Mouse (Mus musculus) thymus, postnatal 4 days (tissue): ENCODE measurements around the gene P2rx7.
"Not testable (repeated sequence)": the region's sequence is repeated elsewhere in the genome, so short reads cannot be mapped to it uniquely, and the experiment has no call there.

ENCODE experiments used
- DNase-seq: peaks from one replicate; pipeline ENCODE4 v3.0.0; 2021

Gene P2rx7

DNA sequence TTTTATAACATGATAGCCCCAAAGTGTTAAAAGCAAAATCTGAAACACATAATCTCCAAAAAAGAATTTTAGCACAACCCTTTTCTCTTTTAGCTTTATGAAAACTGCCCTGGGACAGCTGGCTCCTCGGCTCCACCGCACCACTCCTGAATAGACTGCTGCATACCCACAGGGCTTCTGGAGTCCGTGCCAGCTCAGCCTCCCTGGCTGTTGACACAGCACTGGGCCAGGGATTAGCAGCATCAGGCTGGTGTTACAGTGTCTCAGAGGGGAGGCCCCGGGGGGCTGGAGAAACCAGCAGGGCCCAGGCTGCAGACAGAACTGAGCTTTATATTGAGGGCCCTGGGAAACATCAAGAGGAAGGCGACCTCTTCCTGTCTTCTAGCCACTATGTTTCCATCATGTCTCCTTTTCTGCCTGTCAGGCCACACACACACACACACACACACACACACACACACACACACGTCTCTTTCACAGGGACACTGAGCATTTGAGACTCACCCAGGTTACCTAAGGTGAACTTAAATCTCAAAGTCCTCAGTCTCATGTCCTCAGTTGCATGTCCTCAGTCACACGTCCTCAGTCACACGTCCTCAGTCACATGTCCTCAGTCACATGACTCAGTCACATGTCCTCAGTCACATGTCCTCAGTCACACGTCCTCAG lies 3.7 kb downstream of the P2rx7 start:
- DNase-seq = no peak

DNA sequence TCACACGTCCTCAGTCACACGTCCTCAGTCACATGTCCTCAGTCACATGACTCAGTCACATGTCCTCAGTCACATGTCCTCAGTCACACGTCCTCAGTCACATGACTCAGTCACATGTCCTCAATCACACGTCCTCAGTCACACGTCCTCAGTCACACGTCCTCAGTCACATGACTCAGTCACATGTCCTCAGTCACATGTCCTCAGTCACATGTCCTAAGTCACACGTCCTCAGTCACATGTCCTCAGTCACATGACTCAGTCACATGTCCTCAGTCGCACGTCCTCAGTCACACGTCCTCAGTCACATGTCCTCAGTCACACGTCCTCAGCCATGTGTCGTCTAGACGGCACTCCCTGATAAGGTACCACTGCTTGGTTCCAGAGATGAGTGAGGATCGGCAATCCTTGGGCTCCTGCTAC lies 4.3 kb downstream of the P2rx7 start:
- not testable (repeated sequence) for DNase-seq

DNA sequence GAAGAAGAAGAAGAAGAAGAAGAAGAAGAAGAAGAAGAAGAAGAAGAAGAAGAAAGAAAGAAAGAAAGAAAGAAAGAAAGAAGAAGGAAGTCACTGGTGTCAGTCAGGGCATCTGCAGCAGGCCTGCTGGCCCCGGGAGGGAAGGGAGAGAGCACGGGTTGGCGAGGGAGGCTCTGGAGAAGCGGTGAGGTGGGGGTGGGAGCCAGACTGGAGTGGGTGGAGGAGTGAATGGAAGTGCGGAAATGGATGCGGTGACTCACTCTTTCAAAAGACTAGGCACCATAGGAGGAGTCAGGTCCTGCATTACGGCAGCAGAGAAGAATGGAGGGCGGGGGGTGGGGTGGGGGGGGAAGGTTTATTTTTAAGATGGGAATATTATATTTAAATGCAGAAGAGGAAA lies 5.6 kb downstream of the P2rx7 start:
- no peak for DNase-seq

DNA sequence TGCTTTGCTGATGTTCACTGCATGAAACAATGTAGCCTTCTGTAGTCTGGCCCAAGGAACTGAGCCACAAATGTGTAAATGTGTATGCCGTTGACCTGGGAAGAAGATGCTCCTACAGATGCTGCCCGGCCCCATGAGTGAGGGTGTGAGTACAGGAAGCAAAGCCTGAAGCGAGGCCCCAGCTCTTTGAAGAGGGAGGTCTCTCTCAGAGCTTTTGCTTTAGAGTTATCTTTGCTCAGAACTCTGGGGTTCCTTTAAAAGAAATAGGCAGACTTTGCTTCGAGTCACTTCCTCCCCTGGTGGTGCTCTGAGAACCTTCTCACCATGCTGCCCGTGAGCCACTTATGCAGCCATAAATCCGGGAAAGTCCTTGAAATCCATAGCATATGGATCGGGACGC lies 6.4 kb downstream of the P2rx7 start:
- DNase-seq = peak; percentile 62

DNA sequence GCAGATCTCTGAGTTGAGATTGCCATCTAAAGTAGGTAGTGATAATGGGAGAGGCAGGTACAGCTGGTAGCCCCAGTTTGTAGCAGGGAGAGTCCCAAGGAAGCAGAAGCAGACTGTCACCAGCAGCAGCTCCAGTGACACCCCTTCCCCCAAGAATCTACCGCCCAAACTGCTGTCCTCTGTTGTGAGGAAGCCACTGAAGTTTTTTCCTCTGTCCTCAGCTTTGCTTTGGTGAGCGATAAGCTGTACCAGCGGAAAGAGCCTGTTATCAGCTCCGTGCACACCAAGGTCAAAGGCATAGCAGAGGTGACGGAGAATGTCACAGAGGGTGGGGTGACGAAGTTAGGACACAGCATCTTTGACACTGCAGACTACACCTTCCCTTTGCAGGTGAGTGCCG lies 8.8 kb downstream of the P2rx7 start:
- no peak for DNase-seq

DNA sequence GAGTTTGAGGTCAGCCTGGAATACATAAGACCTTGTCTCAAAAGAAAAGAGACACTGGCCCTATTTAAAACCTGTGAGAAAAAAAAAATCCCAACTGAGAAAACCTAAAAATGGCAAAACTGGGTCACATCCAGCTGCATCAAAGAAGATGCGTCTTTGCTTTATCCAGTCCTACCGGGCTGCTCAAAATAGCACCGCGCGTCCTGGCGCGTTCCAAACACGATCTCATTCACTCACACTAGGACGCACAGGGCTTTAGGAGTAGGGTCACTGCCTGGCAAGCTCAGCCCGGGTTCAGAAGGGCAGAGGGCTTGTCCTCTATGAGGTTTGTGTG lies 9.4 kb downstream of the P2rx7 start:
- DNase-seq = peak; percentile 46

DNA sequence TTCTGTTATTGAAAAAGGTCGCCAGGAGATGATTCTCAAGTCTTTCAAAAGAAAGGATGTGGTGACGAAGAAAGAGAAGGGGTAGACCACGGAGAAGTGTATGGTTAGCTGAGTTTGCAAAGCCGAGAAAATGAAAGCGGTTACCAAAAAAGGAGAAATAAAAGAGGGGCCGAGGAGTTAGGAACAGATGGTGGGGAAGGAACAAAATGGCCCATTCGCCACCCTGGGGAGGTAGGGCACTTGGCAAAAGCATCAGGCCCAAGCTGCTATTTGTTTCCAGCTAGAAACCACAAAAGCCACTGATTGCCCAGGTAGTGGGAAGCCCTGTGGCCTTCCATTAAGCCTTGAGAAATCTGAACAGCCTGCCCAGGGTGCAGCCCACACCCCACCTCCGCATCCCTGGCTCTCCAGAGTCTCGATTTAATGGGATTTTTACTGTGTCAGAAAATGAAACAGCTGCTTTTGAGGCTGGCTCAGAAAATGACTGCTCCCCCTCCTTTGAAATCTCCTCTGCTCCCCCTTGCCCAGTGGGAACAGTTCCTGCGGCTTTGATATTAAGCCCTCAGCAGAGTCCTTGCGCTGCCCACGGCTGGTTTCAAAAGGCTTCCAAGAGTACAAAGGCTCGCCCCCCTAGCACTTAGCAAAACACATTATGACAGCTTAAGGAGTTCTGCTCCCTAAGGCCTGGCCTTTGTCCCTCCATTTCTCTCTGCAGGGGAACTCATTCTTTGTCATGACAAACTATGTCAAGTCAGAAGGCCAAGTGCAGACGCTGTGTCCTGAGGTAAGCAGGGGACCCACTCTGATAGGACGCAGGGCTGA lies 9.9 kb downstream of the P2rx7 start:
- DNase-seq = no peak

DNA sequence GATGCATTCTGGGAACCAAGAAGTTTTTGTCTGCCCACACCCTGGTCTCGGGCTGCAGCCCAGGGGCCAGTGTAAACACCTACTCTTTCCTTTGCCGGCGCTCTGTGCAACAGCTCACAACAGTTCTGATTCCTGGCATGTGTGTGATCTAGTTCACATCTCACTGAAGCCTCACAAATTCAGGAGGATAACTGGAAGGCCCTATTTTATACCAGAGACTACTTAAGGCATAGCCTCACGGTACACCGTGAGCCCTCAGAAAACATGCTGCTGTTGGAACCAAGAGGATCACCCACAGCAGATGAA lies 10.5 kb downstream of the P2rx7 start:
- DNase-seq = no peak

DNA sequence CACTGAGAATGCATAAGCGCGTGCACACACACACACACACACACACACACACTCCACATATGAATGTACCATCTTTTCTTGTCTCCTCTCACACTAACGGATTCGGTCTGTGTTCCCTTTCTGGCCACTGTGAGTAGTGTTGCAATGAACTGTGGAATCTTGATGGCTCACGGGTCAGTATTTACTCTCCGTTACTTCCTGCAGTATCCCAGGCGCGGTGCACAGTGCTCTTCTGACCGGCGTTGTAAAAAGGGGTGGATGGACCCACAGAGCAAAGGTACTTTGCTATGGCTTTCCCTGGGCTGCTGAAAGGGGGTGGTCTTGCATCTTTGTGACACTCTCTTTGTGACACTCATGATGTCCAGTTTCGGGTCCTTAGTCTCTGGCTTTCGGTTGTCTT lies 13.1 kb downstream of the P2rx7 start:
- DNase-seq = no peak

DNA sequence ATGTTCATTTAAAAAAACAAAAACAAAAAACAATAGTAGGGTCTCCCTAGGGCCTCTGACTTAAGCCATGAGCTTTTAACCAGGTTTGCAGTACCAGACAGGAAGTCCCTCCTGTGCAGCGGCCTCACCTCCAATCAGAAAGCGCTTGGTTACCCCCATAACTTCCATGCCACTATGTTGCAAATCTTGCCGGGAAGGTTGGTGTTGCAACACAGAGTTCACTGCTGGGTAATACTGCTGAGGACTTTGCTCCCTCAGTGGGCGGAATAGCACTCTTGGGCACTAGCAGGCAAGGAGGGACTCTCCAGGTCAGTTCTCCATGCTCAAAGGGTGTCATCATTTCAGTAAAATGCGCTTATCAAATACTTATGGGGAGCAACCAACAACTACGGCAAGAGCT lies 18.8 kb downstream of the P2rx7 start:
- no peak for DNase-seq

DNA sequence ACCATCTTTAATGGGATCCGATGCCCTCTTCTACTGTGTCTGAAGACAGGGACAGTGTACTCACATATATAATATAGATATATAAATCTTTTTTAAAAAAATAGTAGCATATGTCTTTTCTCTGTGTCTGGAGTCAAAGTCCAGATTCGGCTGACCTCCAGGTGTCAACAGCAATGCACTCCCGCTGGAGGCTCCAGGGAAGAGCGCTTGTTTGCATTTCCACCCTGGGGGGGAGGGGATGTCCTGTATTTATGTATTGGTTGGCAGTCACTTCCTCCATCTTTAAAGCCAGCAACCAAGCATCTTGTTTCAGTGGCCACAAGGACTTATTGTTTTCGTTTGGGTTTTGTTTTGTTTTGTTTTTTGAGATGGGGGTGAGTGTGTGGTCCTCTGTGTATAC lies 21.3 kb downstream of the P2rx7 start:
- DNase-seq = no peak

DNA sequence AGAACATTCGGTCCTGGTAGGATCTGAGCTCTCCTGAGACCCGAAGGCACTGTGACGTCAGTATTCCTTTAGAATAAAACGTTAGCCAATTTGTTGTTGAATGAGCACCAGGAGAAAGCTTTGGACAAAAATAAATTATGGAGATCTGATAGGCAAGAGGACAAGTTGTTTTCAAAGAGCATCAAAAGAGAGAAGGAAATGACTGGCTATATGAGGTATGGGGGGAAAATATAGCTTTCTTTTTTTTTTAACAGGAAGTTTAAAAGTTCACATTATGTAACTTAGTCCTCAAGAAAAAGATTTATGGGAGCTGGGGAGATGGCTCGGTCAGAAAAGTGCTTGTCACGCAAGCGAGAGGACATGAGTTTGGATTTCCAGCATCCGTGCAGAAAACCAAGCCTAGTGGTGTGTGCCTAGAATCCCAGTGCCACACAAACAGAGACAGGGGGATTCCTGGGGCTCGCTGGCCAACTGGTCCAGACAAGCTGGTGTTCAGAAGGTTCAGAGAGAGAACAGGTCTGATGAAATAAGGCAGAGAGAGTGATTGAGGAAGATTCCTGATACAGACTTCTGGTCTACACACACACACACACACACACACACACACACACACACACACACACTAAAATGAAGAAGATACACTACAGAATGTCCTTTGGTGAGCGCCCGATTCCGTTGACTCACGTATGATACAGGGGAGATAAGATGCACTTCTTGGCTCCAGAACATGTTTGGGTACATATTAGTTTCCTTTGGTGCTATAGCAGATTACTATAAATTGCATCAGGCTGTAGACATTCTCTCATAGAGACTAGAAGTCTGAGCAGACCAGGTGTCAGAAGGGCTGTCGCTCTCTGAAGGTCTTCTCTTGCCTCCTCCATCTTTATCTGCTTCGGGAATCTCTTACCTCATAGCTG lies 25.5 kb downstream of the P2rx7 start:
- DNase-seq = no peak

DNA sequence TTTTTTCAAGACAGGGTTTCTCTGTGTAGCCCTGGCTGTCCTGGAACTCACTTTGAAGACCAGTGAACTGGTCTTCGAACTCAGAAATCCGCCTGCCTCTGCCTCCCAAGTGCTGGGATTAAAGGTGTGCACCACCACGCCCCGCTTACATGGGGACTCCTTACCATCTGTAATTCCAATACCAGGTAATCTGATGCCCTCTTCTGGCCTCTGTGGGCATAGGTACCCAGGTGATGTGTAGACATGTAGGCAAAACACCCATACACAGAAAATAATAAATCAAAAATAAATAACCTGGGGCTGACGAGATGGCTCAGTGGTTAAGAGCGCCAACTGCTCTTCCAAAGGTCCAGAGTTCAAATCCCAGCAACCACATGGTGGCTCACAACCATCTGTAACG lies 27.9 kb downstream of the P2rx7 start:
- peak; percentile 69 for DNase-seq

DNA sequence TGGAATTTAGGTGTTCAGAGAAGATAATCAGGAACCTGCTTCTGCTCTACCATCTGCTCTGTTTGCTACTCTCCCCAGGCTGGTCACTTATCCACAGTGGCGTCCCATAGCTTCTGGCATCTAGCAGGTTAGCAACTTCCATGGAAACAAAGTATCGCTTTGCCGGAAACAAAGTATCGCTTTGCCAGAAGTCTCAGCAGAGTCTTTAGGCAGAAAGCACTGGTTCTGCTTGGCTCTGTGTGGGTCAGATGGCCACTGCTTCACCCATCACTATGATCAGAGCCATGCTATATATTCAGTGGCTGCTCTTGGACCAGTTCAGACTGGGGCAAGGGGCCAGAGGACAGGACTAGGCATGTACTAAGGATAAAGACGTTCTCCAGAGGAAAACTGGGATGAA lies 28.6 kb downstream of the P2rx7 start:
- DNase-seq = no peak

DNA sequence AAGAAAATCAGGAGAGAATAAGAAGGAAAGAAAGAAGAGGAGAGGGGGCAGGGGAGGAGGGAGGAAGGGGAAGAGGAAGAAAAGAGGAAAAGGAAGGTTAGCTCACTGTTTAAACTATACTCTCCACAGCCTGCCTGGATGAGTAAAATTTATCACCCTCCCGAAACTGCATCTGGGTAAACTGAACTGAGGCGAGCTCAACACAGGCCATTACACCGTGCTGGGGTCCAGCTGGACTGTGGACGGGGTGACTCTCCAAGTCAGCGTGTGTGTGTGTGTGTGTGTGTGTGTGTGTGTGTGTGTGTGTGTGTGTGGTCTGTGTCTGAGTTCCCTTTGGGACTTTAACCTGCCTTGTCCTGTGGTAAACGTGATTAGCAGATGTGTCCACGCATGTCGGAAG lies 32.3 kb downstream of the P2rx7 start:
- no peak for DNase-seq

DNA sequence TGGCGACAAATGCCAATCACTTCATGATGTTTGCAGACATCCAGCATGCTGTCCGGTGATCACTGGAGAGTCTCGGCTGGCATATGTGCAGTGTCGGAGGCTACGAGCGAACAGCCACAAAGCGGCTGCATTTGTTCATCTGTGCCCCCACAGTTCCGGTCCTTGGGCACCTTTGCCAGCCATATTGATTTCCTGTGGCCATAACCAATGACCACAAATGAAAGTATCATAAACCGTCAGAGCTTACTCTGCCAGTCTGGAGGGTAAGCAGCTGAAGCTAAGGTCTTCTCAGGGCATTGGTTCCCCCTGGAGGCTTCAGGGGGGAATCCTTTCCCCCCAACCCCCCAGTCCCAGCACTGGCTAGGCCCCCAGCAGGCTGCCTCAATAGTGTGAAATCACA lies 34.3 kb downstream of the P2rx7 start:
- DNase-seq = no peak

DNA sequence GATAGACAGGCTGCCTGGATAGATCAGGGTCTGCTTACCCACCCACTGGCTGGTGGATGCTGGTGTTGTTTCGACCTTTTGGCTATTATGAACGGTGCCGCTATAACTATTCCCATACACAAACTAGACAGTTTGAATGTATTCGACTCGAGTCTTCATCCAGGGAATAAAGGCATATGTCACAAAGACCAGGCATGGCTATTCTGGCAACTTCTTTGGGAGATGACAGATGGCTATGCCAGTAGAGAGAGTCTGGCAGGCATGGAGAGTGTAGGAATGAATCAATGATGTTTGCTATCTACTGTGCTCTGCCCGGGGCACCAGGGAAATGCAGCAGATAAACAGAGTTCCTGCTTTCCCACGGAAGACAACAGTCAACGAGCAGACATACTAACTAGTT lies 36.2 kb downstream of the P2rx7 start:
- no peak for DNase-seq

DNA sequence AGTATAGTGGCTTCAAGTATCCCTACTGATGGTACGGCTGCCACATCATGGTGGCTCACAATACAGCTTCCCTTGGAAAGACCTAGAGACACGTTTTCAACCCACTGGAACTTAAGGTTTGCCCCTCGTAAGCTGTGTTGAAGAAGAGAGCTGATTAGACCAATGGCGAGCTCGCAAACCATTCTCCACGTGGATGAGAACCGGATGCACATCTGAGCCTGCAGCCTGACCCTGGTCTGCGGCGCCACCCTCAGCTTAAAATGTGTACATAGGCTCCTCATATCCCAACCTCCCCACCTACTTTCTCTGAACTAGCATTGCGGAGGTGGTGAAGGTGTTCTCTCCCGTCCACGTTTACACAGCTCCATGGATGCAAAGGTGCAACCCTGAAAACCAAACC lies 37.6 kb downstream of the P2rx7 start:
- DNase-seq = no peak

DNA sequence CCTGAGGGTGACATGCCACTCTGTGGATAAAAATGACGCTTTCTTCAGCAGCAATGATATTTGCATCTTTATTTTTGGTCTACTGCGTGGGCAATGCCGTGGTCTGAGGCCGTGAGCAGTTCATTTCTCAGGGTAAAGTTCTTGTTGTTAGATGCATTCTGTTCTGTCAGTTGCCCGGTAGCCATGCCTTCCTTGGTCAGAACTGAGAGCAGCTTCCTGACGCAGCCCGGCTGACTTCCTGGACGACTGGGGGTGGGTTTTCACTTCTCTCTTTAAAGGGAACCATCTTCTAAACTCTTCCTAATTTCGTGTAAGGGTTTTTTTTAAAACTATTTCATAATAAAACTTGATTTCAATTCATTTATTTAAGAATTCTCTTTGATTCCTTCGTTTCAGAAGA lies 40.2 kb downstream of the P2rx7 start:
- DNase-seq = no peak

DNA sequence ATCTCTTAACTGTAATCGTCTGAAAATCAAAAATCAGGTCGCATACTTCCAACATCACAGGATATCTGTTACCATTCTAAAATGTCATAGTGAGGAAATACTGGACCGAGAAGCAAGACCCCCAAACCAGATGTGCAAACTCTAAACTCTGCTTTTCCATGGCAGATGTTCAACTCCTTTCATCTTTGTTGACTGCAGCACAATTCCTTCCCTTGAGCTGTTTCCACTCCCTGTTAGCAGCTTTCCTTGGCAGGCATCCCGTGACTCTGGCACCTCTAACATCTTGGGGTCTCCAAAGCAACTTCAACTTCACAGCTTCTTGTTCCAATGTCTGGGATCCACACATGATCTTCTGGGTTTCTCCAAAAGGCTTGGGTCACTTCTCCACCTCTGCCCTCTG lies 43.7 kb downstream of the P2rx7 start:
- no peak for DNase-seq

DNA sequence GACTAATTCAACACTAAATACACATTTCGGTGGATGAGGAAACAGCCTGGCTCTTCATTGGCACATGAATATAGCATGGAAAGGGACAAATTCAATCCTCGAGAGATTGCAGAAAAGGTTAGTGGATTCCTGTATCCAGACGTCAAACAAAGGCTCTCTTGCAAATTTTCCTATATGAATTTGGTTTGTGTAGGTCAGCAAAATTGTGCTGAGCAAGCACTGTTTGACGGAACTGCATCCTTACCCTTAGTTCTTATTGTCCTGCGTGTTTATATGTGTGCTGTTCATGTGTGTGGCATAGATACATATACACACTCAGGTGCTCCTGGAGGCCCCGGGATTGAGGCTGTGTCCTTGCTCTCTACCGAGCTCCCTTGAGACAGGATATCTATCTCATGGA lies 45.4 kb downstream of the P2rx7 start:
- no peak for DNase-seq

DNA sequence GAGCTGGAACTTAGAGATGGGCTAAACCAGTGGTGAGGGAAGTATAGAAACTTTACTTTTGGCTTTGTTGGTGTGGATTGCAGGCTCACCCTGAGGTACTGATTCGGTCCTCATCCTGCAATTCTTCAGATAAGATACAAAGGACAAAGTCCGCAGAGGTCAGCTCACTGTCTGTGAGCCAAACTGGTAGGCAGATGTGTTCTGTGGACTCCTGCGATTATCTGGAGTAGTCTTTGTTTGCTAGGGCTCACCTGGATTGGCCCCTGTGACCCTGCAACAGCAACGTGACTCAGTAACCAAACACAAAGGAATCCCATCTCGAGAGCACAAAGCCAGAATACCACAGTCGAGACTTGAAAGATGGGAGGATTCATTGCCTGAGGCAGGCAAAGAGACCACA lies 46.8 kb downstream of the P2rx7 start:
- DNase-seq = no peak

DNA sequence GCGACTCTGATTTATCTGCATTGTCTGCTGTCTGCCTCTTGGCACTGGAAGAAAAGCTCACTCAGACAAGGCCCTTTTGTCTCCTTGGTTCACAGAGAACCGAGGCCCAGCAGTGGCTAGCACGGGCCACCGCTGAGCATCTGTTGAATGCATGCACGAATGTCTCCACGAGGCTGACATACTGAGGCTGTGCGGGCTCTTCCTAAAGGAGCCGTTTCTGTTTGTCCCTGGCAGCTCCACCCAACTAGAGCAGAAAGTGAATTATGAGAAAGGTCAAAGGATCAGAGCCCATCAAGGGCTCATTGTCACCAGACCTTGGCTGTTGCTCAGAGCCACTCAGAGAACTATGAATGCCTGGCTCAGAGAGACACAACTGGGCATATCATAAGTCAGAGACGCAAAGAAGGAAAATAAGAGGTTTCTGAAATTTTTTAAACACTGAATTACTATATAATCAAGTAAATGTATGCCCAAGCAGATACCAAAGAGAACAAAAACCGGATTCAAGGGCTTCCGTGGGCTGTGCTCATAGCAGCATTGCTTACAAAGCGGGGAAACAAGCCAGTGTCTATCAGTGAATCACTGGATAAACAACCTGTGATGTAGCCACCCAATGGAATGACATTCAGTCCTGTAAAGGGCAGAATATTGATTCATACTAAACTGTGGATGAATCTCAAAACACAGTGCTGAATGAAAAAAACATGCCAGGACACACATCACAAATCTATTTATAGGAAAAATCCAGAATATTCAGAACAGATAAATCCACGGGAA lies 49.9 kb downstream of the P2rx7 start:
- DNase-seq = no peak
